Mouse (Mus musculus) cerebellum, adult 2 months (tissue): Measurements from ENCODE around the gene Itgb3.

Experiments
- CTCF ChIP-seq: fragments of 200-500 bp; IDR thresholded peaks from 2 replicates; pipeline ENCODE4 v1.5.1; 2011; ENCODE audit warnings: low read depth, mild to moderate bottlenecking, control low read depth, low read length, moderate library complexity, borderline replicate concordance; ENCODE audit not compliant: insufficient read depth
- POLR2A ChIP-seq: fragments of 200-500 bp; IDR thresholded peaks from 2 replicates; pipeline ENCODE4 v1.6.1; 2011; ENCODE audit warnings: low read length, control low read depth, borderline replicate concordance; ENCODE audit not compliant: insufficient read depth

GRCm38 (mm10) chr11:104619084-104620022 lies 11.6 kb downstream of the Itgb3 start:
- TF ChIP-seq CTCF (no peak), POLR2A (no peak)
